Mouse (Mus musculus) stomach, postnatal 0 days (tissue): Measurements from ENCODE around the gene Adcy2.

Source experiments
- CTCF ChIP-seq: IDR thresholded peaks from 2 replicates; pipeline ENCODE4 v1.5.1; 2016; ENCODE audit warnings: antibody characterized with exemption, low read depth, mild to moderate bottlenecking, moderate library complexity
- EP300 ChIP-seq: optimal IDR thresholded peaks from 2 replicates; pipeline ENCODE3; 2016; ENCODE audit warnings: antibody characterized with exemption

DNA sequence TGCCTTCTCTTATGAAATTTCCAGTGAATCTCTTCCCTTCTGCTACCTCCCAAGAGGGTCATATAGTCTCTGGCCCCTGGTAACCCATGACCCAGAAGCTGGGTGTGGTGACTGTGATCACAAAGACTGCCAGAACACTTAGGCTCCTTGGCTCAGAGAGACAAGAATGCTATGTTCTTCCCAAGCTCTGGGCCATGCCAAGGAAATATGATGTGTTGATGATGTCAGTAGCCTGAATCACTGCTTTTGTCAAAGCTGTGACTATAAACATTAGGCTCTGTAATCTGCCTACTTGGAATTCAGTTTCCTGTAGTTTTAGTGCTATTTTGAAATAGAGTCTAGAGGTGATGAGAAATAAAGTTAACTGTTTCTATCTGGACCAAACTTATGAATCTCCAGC is 206.1 kb downstream of the Adcy2 start:
- TF ChIP-seq CTCF (no peak), EP300 (no peak)
